Mouse (Mus musculus) embryonic facial prominence, embryonic 10.5 days (tissue): Measurements from ENCODE around the gene U2af1. TPM values are rescaled to one million over a fixed set of nuclear protein-coding genes. Genes with fewer than 3 reads are reported as not detected.

Experiments used
- DNase-seq: peaks from one replicate; pipeline ENCODE4 v3.0.0-alpha.2; 2017; ENCODE audit warnings: low spot score
- H3K27ac ChIP-seq: fragments of 300-500 bp; sonication (generic); replicated peaks from 2 replicates; pipeline ENCODE4 v1.5.1; 2016; ENCODE audit warnings: mild to moderate bottlenecking
- H3K27me3 ChIP-seq: fragments of 300-500 bp; sonication (generic); replicated peaks from 2 replicates; pipeline ENCODE4 v1.6.1; 2016; ENCODE audit warnings: low read depth, mild to moderate bottlenecking; ENCODE audit not compliant: poor library complexity, severe bottlenecking
- H3K36me3 ChIP-seq: fragments of 300-500 bp; sonication (generic); replicated peaks from 2 replicates; pipeline ENCODE4 v1.6.1; 2016; ENCODE audit warnings: mild to moderate bottlenecking, moderate library complexity
- H3K4me1 ChIP-seq: fragments of 300-500 bp; sonication (generic); 2 replicates; pipeline ENCODE4 v1.6.1; 2016
- H3K4me3 ChIP-seq: fragments of 300-500 bp; sonication (generic); 2 replicates; pipeline ENCODE4 v1.5.1; 2016; ENCODE audit warnings: mild to moderate bottlenecking, moderate library complexity
- H3K9me3 ChIP-seq: fragments of 300-500 bp; sonication (generic); 2 replicates; pipeline ENCODE4 v1.6.1; 2016; ENCODE audit warnings: mild to moderate bottlenecking
- WGBS: fragments of 180-500 bp; shearing (Covaris S2); methylation state at CpG from one replicate; pipeline ENCODE4 v1.1.7; 2016; 5-methylcytosine and 5-hydroxymethylcytosine counted together
- polyA plus RNA-seq: library from polyadenylated mRNA; unstranded; fragments of >200 nt; fragmentation: Nextera tagmentation; extraction: Ambion mirVana; gene quantifications from 2 replicates; pipeline ENCODE4 v1.2.1, GENCODE M21; 2016

Gene U2af1
- polyA plus RNA-seq, 1 experiment from 2014 or later = 498 TPM

DNA sequence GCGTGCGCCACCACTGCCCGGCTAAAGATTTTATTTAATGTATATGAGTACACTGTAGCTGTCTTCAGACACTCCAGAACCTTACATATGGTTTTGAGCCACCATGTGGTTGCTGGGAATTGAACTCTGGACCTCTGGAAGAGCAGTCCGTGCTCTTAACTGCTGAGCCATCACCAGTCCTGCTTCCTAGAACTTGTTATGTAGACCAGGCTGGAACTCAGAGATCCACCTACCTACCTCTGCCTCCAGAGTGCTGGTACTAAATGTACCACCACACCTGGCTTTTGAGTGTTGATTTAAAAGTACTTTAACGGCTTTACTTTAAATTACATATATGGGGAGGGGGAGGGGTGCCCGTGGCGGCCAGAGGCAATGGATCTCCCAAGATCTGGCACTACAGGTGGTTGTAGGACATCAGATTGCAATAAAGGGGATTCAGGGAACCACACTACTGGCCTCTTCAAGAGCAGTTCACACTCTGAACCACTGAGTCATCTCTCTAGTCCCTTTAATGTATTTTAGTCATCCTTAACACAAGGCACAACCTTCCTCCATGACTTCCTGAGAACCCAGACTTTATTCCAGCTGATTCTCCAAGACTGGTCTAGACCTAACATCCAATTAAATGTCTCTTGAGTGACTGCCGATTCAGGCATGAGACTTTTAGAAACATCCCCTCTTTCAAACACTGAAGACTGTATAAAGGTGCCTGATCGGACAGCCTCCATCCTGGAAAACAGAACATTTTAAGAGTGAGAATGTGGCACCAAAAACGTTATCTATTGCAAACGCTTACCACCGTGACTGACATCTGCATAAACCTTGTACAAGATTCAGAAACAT, 1.3 kb downstream of the U2af1 start:
- H3K9me3 ChIP-seq = no peaks in the 10 kb centered on the region
- peak overlapping the region; percentile 98 for H3K27ac ChIP-seq
- no peak for DNase-seq
- peak overlapping the region; percentile 93 for H3K4me3 ChIP-seq
- H3K4me1 ChIP-seq = peaks cover 21% of the 10 kb centered on the region
- 59% methylated on average over 12 of the region's 12 CpGs for WGBS
- no peaks in the 10 kb centered on the region for H3K27me3 ChIP-seq
- H3K36me3 ChIP-seq = peaks cover 51% of the 10 kb centered on the region

DNA sequence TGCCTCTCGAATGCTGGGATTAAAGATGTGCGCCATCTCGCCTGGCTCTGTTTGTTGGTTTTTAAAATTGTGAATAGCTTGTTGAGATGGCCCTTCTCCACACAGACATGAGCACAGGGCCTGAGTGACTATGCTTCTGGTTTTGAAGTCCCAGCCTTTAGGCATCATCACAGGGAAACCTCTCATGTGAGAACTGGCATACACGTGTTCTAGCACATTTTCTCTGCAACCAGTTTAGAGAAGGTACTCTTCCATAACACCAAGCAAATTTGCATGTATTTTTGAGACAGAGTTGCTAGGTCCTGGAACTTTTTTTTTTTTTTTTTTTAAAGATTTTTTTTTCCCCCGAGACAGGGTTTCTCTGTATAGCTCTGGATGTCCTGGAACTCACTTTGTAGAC, 2.0 kb downstream of the U2af1 start:
- H3K9me3 ChIP-seq = no peaks in the 10 kb centered on the region
- H3K36me3 ChIP-seq = peaks cover 58% of the 10 kb centered on the region
- H3K4me1 ChIP-seq = peaks cover 21% of the 10 kb centered on the region
- H3K27ac ChIP-seq = no peak overlapping the region
- H3K4me3 ChIP-seq = peak overlapping the region; percentile 93
- H3K27me3 ChIP-seq = no peaks in the 10 kb centered on the region
- DNase-seq = no peak
- WGBS = 89% methylated on average over 5 of the region's 5 CpGs

DNA sequence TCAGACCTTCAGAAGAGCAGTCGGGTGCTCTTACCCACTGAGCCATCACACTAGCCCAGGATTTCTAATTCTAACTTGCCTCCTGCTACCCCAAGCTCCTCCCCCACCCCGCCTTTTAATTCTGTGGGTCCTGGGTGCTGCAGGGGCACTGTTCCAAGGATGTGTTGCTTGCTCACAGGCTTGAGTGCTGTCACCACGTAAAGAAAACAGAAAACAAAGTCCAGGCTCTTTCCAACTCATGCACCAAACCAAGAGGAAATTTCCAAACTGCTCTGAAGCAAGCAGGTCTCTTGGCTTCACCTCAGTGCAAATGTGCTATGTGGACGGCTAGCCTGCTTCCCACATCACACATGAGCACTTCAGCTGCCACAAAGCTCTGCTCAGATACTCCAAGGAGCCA, 3.3 kb downstream of the U2af1 start:
- Histone ChIP-seq H3K9me3 (no peaks in the 10 kb centered on the region), H3K27ac (no peak overlapping the region), H3K27me3 (no peaks in the 10 kb centered on the region), H3K36me3 (peaks cover 71% of the 10 kb centered on the region), H3K4me1 (peaks cover 21% of the 10 kb centered on the region), H3K4me3 (no peak overlapping the region)
- DNase-seq = no peak
- WGBS = 86% methylated on average over 4 of the region's 4 CpGs

DNA sequence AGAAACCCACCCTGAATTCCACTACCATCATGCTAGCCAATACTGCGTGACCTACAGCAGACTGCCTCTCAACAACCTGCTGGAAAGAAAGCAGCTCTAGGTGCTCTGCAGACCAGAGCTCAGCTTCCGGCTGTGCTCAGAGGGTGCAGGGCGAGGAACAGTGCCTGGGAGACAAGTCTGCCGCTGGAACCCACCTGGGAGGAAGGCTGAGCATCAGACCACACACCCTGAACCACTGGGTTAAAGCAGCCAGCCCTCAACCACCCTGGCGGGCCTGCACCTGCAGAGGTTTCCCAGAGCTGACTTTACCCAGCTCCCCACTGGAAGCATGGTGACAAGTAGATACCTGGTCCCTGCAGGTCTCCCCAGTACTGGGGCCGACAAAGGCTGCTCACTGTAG, 5.4 kb downstream of the U2af1 start:
- 91% methylated on average over 6 of the region's 6 CpGs for WGBS
- H3K27me3 ChIP-seq = no peaks in the 10 kb centered on the region
- H3K36me3 ChIP-seq = peaks cover 92% of the 10 kb centered on the region

DNA sequence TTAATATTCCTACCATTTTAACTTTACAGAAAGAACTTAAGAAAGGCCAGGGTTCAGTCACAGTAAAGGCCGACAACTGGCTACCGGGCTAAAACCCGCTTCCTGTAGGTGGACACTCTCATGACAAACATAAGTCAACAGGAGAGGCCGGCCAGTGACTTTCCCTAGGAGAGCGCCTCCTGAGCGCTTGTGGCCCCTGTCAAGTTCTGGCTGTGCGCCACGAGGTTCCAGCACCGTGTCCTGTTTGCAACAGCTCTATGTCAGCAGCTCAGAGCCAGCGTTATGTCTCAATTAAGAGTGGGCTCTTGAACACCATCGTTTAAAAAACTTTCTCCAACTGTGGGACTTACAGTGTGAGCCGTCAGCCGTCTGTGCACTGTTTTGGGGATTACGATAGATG, 6.5 kb downstream of the U2af1 start:
- Histone ChIP-seq H3K27me3 (no peaks in the 10 kb centered on the region), H3K27ac (no peak overlapping the region), H3K4me1 (peaks cover 6% of the 10 kb centered on the region), H3K9me3 (no peaks in the 10 kb centered on the region), H3K4me3 (no peak overlapping the region), H3K36me3 (peaks cover 99% of the 10 kb centered on the region)
- no peak for DNase-seq
- WGBS = 93% methylated on average over 14 of the region's 14 CpGs

More for the DNA sequence above, 5.4 kb downstream of the U2af1 start:
- DNase-seq = no peak
- Histone ChIP-seq H3K9me3 (no peaks in the 10 kb centered on the region), H3K4me3 (no peak overlapping the region), H3K27ac (no peak overlapping the region), H3K4me1 (peaks cover 12% of the 10 kb centered on the region)

DNA sequence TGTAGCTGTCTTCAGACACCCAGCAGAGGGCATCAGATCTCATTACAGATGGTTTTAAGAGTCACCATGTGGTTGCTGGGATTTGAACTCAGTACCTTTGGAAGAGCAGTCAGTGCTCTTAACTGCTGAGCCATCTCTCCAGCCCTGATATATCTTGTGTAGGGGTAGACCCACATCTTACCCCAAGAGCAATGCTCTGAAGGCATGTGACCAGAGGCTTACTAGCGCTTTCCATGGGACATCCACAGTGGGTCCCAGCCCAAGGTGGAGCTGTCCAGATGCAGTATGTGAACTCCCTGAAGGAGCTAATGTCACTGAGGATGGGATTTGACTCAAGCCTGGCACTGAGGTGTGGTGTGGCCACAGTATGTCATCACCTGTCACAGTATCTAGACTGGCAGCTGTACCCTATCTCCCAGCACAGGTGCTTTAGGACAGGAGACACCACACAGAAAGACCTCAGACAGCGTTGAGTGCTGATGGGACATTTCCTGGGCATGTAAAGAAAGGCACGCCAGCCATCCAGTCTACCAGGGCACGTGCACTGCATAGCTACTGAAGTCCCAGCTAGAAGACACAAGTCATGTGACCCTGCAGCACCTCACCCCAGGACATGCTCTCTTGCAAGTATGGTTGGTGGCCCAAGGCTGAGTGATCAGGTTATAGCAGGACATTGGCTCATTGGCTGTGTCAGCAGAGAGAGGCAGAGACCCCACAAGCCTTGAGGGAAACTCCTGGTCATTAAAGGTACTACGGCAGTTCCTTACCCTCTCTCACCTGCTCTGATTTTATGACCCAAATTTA, 12.3 kb downstream of the U2af1 start:
- no peak overlapping the region for H3K27ac ChIP-seq
- WGBS = 97% methylated on average over 5 of the region's 5 CpGs
- no peak for DNase-seq
- H3K4me3 ChIP-seq = no peak overlapping the region
- H3K27me3 ChIP-seq = no peaks in the 10 kb centered on the region
- peaks cover 66% of the 10 kb centered on the region for H3K36me3 ChIP-seq
- no peaks in the 10 kb centered on the region for H3K9me3 ChIP-seq
- 0 out of 2 replicates have a peak, but pooled peaks cover 2% of the 10 kb centered on the region for H3K4me1 ChIP-seq

DNA sequence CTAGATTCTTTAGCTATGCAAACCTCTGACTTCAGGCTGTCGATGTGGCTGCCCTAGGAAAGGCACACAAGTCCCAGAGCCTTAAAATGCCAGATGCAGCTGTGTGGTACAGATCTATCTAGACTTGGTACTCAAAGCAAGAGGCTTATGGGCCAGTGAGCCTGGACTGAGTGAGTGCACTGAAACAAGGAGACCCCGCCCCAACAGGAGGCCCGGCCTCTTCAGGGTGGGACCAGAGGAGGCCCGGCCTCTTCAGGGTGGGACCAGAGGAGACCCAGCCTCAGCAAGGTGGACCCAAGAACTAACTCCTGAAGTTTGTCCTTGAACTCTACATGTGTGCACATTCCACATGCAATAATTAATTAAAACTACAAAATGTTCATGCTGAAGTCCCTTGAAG, 15.8 kb downstream of the U2af1 start:
- 68% methylated on average over 4 of the region's 4 CpGs for WGBS
- DNase-seq = no peak
- Histone ChIP-seq H3K4me3 (no peak overlapping the region), H3K27ac (no peak overlapping the region), H3K27me3 (peaks cover 4% of the 10 kb centered on the region), H3K4me1 (0 out of 2 replicates have a peak, but pooled peaks cover 2% of the 10 kb centered on the region), H3K9me3 (no peaks in the 10 kb centered on the region), H3K36me3 (peaks cover 32% of the 10 kb centered on the region)

DNA sequence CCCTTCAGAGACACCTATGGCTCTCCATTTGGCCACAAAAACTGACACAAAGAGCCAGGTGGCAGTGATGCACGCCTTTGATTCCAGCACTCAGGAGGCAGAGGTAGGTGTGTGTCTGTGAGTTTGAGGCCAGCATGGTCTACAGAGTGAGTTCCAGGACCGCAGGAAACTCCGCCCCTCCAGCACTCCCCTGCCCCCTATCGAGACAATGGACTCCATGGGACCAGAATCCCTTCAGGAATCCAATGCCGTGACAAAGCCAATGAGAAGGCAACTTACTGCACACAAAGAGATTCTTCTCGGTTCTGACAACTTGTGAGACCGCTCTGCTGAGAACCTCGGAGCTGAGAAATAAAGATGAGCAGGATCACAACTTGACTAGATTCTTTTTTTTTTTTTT, 16.4 kb downstream of the U2af1 start:
- H3K27me3 ChIP-seq = peaks cover 10% of the 10 kb centered on the region
- no peak overlapping the region for H3K4me3 ChIP-seq
- H3K36me3 ChIP-seq = peaks cover 26% of the 10 kb centered on the region
- WGBS = 38% methylated on average over 8 of the region's 8 CpGs
- H3K27ac ChIP-seq = no peak overlapping the region
- no peaks in the 10 kb centered on the region for H3K9me3 ChIP-seq
- DNase-seq = no peak
- peaks cover 8% of the 10 kb centered on the region for H3K4me1 ChIP-seq

DNA sequence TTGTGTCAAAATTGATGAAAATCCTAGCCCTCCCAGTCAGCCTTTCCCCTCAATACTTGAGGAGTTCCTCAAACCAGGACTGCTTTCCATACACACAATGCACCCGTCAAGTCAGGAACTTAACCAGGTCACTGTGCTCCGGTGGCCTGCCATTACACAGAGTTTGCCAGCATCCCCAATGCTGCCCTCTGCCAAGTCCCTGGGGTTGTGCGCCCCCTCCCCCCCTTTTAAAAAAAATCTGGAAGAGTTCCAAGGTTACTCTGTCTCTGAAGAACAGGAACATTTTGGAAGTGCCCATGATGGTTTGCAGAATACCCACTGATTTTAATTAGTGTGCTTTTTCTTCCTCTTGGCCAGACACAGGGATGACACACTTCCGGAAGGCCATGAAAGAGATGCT, 19.0 kb downstream of the U2af1 start:
- no peaks in the 10 kb centered on the region for H3K36me3 ChIP-seq
- no peak overlapping the region for H3K27ac ChIP-seq
- H3K9me3 ChIP-seq = no peaks in the 10 kb centered on the region
- no peak overlapping the region for H3K4me3 ChIP-seq
- peaks cover 23% of the 10 kb centered on the region for H3K4me1 ChIP-seq
- DNase-seq = no peak
- H3K27me3 ChIP-seq = peaks cover 36% of the 10 kb centered on the region
- WGBS = 76% methylated on average over 4 of the region's 4 CpGs

DNA sequence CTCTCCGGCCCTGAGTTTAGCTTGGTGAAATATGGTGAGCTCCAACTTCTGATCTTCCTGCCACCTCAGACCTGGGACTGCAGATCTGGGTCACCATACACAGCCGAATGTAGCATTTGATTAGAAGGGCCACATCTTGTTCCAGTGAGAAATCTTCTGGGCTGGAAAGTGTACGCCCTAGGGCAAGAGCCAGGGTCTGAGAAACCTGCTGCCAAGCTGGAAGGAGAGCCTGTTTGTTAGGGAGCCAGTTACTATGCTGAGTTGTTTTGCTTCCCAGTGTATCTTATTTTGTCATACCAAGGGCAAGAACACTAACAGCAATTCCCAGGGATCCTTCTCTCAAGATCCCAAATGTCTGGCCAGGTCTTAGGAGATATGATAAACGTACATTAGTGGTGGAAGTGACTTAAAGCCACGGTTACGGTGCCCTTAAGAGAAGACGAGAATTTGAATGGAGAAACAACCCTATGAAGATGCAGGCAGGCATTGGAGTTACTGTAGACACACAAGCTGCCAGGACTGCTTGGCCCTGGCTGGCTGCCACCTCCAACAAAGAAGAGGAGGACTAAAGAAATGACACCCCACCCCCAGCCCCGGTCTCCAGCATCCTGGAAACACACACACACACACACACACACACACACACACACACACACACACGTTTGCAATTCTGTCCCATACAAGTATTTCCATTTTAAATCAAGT, 20.7 kb downstream of the U2af1 start:
- Histone ChIP-seq H3K4me1 (peaks cover 23% of the 10 kb centered on the region), H3K9me3 (no peaks in the 10 kb centered on the region), H3K27ac (no peak overlapping the region), H3K27me3 (peaks cover 36% of the 10 kb centered on the region), H3K36me3 (no peaks in the 10 kb centered on the region), H3K4me3 (peak overlapping the region; percentile 66; the same call in 1 of the 2 replicates)
- 65% methylated on average over 9 of the region's 9 CpGs for whole genome bisulfite sequencing
- DNase-seq = no peak

DNA sequence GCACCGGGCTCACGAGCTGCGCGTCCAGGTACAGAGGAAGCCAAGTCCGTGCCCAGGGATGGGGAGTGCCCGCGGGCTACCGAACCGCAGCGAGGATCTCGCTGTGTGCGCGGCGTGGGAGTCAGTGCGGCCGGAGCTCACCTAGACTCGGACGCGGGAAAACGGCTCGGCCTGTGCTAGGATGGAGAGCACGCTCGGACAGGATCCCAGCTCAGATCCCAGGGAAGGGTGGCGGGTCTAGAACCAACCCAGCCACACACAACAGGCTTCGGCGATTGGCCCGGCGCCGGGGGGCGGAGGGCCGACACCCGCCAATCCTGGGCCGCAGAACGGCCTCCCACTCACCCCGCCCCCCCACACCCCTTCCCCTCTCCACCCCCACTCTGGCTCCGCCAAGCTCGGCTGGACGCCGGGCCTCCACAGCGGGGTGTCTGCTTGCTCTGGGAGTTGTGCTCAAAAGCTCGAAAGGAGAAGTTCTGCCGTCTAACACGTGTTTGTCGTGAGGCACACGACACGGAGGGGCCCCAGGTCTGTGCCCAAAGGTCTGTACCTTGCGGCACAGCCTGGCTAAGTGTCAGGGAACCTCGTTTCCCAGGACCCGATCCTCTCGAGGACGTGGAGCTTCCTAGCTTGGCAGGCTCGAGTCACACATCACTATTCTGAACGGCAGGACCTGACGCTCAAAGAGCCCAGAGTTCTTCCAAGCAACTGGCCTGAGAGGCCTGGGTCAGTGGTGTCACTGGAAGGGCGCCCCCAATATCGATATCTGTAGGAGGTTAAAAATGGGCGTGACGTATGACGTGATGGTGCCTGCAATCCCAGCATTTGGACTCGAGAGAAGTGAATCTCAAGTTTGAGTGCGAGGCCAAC, 21.5 kb downstream of the U2af1 start, which contains the start of gene Cbs:
TSS of gene Cbs (minus strand) at position 297 of the 870 bp plus-strand sequence.
- peak; percentile 90 for DNase-seq
- Histone ChIP-seq H3K4me1 (peaks cover 20% of the 10 kb centered on the region), H3K27ac (peak within 1 kb of the TSS; percentile 58; the same call in 1 of the 2 replicates), H3K4me3 (peak within 1 kb of the TSS; percentile 66), H3K36me3 (no peaks in the 10 kb centered on the region), H3K27me3 (peaks cover 36% of the 10 kb centered on the region), H3K9me3 (no peaks in the 10 kb centered on the region)
- WGBS = 1% methylated on average over 61 of the region's 61 CpGs
